Mouse (Mus musculus) embryonic facial prominence, embryonic 14.5 days (tissue): ENCODE results near the gene Aplp2. TPM values are rescaled to one million over a fixed set of nuclear protein-coding genes. Genes with fewer than 3 reads are reported as not detected.
A peak's percentile ranks its signal among the peaks of the same experiment; 100 is the strongest.

ENCODE experiments used
- ATAC-seq: fragments of 200-750 bp; cut with Nextera tagmentation; 2 replicates; pipeline ENCODE4 v1.8.0; 2017; ENCODE audit warnings: low read depth, moderate number of reproducible peaks, moderate TSS enrichment
- DNase-seq: peaks from one replicate; pipeline ENCODE4 v3.0.0-alpha.2; 2015; ENCODE audit warnings: low spot score
- H3K27ac ChIP-seq: fragments of 300-500 bp; sonication (generic); replicated peaks from 2 replicates; pipeline ENCODE4 v1.5.1; 2014; ENCODE audit warnings: low read depth, mild to moderate bottlenecking, low read length, moderate library complexity
- H3K27me3 ChIP-seq: fragments of 300-500 bp; sonication (generic); replicated peaks from 2 replicates; pipeline ENCODE4 v1.6.1; 2014; ENCODE audit warnings: low read length; ENCODE audit not compliant: control insufficient read depth, insufficient read depth
- H3K36me3 ChIP-seq: fragments of 300-500 bp; sonication (generic); 2 replicates; pipeline ENCODE4 v1.6.1; 2014; ENCODE audit warnings: low read length, mixed read lengths; ENCODE audit not compliant: control insufficient read depth, insufficient read depth
- H3K4me1 ChIP-seq: fragments of 300-500 bp; sonication (generic); 2 replicates; pipeline ENCODE4 v1.6.1; 2014; ENCODE audit warnings: antibody characterized with exemption, low read length; ENCODE audit not compliant: control insufficient read depth, insufficient read depth
- H3K4me2 ChIP-seq: fragments of 300-500 bp; sonication (generic); 2 replicates; pipeline ENCODE4 v1.6.1; 2014; ENCODE audit warnings: low read depth, mild to moderate bottlenecking, low read length, moderate library complexity, mixed read lengths
- H3K4me3 ChIP-seq: fragments of 300-500 bp; sonication (generic); 2 replicates; pipeline ENCODE4 v1.5.1; 2014; ENCODE audit warnings: low read depth, mild to moderate bottlenecking, low read length
- H3K9ac ChIP-seq: fragments of 300-500 bp; sonication (generic); 2 replicates; pipeline ENCODE4 v1.6.1; 2014; ENCODE audit warnings: low read depth, mild to moderate bottlenecking, low read length, moderate library complexity, mixed read lengths
- H3K9me3 ChIP-seq: fragments of 300-500 bp; sonication (generic); 2 replicates; pipeline ENCODE4 v1.6.1; 2016; ENCODE audit warnings: low read length; ENCODE audit not compliant: control insufficient read depth
- WGBS: fragments of 180-500 bp; shearing (Covaris S2); extraction: QIAGEN DNeasy Blood & Tissue Kit; methylation state at CpG from one replicate; pipeline ENCODE4 v1.1.7; 2014; 5-methylcytosine and 5-hydroxymethylcytosine counted together
- polyA plus RNA-seq: library from polyadenylated mRNA; unstranded; fragments of >200 nt; fragmentation: Nextera tagmentation; extraction: Ambion mirVana; gene quantifications from 2 replicates; pipeline ENCODE4 v1.2.1, GENCODE M21; 2014

Gene Aplp2
- 277 and 281 TPM in 2 replicates for polyA plus RNA-seq

- peak; percentile 100 for DNase-seq
- H3K4me2 ChIP-seq = peak within 1 kb of the TSS; percentile 91
- H3K9me3 ChIP-seq = no peaks in the 10 kb centered on the region
- under 1% methylated on average over 27 of the region's 63 CpGs for WGBS
- peak within 1 kb of the TSS; percentile 90 for H3K9ac ChIP-seq
- H3K4me1 ChIP-seq = peaks cover 17% of the 10 kb centered on the region
- no peaks in the 10 kb centered on the region for H3K27me3 ChIP-seq
- ATAC-seq = peak; percentile 99
- H3K27ac ChIP-seq = peak within 1 kb of the TSS; percentile 88
- H3K4me3 ChIP-seq = peak within 1 kb of the TSS; percentile 95
- H3K36me3 ChIP-seq = no peaks in the 10 kb centered on the region
Observed at GRCm38 (mm10) chr9:31211690-31212499, at the start of gene Aplp2. TSS of gene Aplp2 (minus strand) at chr9:31211815.

- Histone ChIP-seq H3K4me1 (no peaks in the 10 kb centered on the region), H3K36me3 (no peaks in the 10 kb centered on the region), H3K4me2 (no peak overlapping the region), H3K9me3 (no peaks in the 10 kb centered on the region), H3K9ac (no peak overlapping the region), H3K27me3 (no peaks in the 10 kb centered on the region), H3K27ac (no peak overlapping the region), H3K4me3 (no peak overlapping the region)
- WGBS = 88% methylated on average over 4 of the region's 4 CpGs
- no peak for ATAC-seq
- DNase-seq = no peak
Observed at GRCm38 (mm10) chr9:31260219-31260618, 48.6 kb upstream of the Aplp2 start.

- Histone ChIP-seq H3K27me3 (no peaks in the 10 kb centered on the region), H3K9me3 (no peaks in the 10 kb centered on the region), H3K36me3 (no peaks in the 10 kb centered on the region), H3K27ac (no peak overlapping the region), H3K4me2 (no peak overlapping the region), H3K4me3 (no peak overlapping the region), H3K4me1 (no peaks in the 10 kb centered on the region), H3K9ac (no peak overlapping the region)
- DNase-seq = no peak
- no peak for ATAC-seq
- WGBS = 65% methylated on average over 3 of the region's 3 CpGs
Observed at GRCm38 (mm10) chr9:31258237-31258636, 46.6 kb upstream of the Aplp2 start.

GRCm38 (mm10) chr9:31255953-31256352 is 44.3 kb upstream of the Aplp2 start:
- Histone ChIP-seq H3K4me1 (no peaks in the 10 kb centered on the region), H3K27ac (no peak overlapping the region), H3K4me2 (no peak overlapping the region), H3K36me3 (no peaks in the 10 kb centered on the region), H3K9me3 (no peaks in the 10 kb centered on the region), H3K27me3 (no peaks in the 10 kb centered on the region), H3K9ac (no peak overlapping the region), H3K4me3 (no peak overlapping the region)
- 84% methylated on average over 7 of the region's 7 CpGs for WGBS
- no peak for DNase-seq
- no peak for ATAC-seq

GRCm38 (mm10) chr9:31254697-31255004 is 43.0 kb upstream of the Aplp2 start:
- H3K9ac ChIP-seq = no peak overlapping the region
- DNase-seq (no peak), ATAC-seq (no peak)
- no peaks in the 10 kb centered on the region for H3K9me3 ChIP-seq
- H3K4me3 ChIP-seq = no peak overlapping the region
- no peaks in the 10 kb centered on the region for H3K36me3 ChIP-seq
- no peaks in the 10 kb centered on the region for H3K4me1 ChIP-seq
- WGBS = 90% methylated on average over 7 of the region's 7 CpGs
- H3K27ac ChIP-seq = no peak overlapping the region
- H3K27me3 ChIP-seq = no peaks in the 10 kb centered on the region
- no peak overlapping the region for H3K4me2 ChIP-seq

GRCm38 (mm10) chr9:31253866-31254696 is 42.5 kb upstream of the Aplp2 start:
- no peak; the same call in 1 of the 2 replicates for ATAC-seq
- H3K27ac ChIP-seq = peak overlapping the region; percentile 22; the same call in 1 of the 2 replicates
- WGBS = 63% methylated on average over 11 of the region's 11 CpGs

GRCm38 (mm10) chr9:31253311-31253734 is 41.7 kb upstream of the Aplp2 start:
- WGBS = 34% methylated on average over 10 of the region's 10 CpGs
- H3K9me3 ChIP-seq = no peaks in the 10 kb centered on the region
- no peak overlapping the region for H3K9ac ChIP-seq
- H3K27ac ChIP-seq = no peak overlapping the region; the same call in none of the 2 replicates
- H3K27me3 ChIP-seq = no peaks in the 10 kb centered on the region
- peak overlapping the region; percentile 38 for H3K4me2 ChIP-seq
- DNase-seq (peak; percentile 51), ATAC-seq (peak; percentile 44; the same call in 1 of the 2 replicates)
- no peaks in the 10 kb centered on the region for H3K36me3 ChIP-seq
- no peaks in the 10 kb centered on the region for H3K4me1 ChIP-seq
- H3K4me3 ChIP-seq = peak overlapping the region; percentile 12; the same call in 1 of the 2 replicates

More at GRCm38 (mm10) chr9:31253866-31254696, 42.5 kb upstream of the Aplp2 start:
- Histone ChIP-seq H3K4me2 (no peak overlapping the region), H3K4me1 (no peaks in the 10 kb centered on the region), H3K9ac (no peak overlapping the region), H3K9me3 (no peaks in the 10 kb centered on the region), H3K36me3 (no peaks in the 10 kb centered on the region), H3K4me3 (no peak overlapping the region), H3K27me3 (no peaks in the 10 kb centered on the region)
- DNase-seq = no peak

GRCm38 (mm10) chr9:31252182-31252799 is 40.7 kb upstream of the Aplp2 start:
- WGBS = 73% methylated on average over 10 of the region's 10 CpGs
- Histone ChIP-seq H3K4me3 (no peak overlapping the region), H3K9ac (no peak overlapping the region), H3K9me3 (no peaks in the 10 kb centered on the region), H3K27me3 (no peaks in the 10 kb centered on the region), H3K27ac (no peak overlapping the region), H3K4me1 (no peaks in the 10 kb centered on the region), H3K4me2 (no peak overlapping the region), H3K36me3 (no peaks in the 10 kb centered on the region)
- ATAC-seq (no peak), DNase-seq (no peak)
